Mouse (Mus musculus) megakaryocyte-erythroid progenitor cell, adult 5-6 weeks (primary cell): ENCODE measurements around the gene Tox2. TPM values are rescaled to one million over a fixed set of nuclear protein-coding genes. Genes with fewer than 3 reads are reported as not detected.

Experiments
- ATAC-seq: replicated peaks from 2 replicates; pipeline ENCODE4 v1.8.0; 2016; ENCODE audit warnings: mild to moderate bottlenecking, inconsistent platforms; ENCODE audit not compliant: severe bottlenecking, poor library complexity, low FRiP score, low TSS enrichment
- total RNA-seq, 2 experiments: library from RNA; stranded (forward) in 1 of 2; stranded (reverse) in 1 of 2; fragments of 200-1000, 215-1000 nt in 1 of 2; fragments of >200 nt in 1 of 2; fragmentation: Nextera tagmentation in 1 of 2; gene quantifications; 2 replicates each; pipeline ENCODE4 v1.2.3; 2014 to 2017

Gene Tox2
- total RNA-seq (2014; fragmentation: Nextera tagmentation) (0.87 TPM in 1 of 2 replicates, not detected in the other), total RNA-seq (2017) (4.1 TPM in 1 of 2 replicates, not detected in the other)

DNA sequence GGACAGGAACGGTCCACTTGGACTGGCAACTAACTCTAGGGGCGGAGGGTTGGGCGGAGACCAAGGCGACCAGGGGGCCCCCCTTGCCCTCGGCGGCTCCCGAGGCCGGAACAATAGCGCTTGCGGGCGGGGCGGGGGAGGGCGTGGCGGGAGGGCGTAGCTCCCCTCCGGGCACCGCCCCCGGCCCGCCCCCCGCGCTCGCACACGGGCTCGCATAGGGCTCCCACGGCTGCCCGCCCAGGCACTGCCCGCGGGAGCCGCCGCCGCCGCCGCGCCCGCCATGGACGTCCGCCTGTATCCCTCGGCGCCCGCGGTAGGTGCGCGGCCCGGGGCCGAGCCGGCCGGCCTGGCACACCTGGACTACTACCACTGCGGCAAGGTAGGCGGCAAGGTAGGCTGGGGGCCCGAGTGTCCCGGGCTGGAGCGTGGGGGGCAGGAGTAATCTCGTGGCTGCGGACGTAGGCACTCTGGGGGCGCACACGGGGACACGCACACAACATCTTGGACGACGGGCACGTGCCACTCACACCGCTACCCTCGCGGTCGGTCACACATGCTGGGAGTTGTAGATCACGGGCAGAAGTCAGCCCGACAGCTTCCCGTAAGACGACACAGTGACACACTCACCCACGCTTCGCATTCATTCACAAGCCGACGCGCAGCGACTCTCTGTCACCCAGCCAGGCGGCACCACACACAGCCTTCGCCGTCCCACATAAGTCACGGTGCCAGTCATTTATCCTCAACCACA lies at the start of gene Tox2:
TSS of gene Tox2 (plus strand) at position 242 of the 751 bp plus-strand sequence.
- ATAC-seq: peak; percentile 71

DNA sequence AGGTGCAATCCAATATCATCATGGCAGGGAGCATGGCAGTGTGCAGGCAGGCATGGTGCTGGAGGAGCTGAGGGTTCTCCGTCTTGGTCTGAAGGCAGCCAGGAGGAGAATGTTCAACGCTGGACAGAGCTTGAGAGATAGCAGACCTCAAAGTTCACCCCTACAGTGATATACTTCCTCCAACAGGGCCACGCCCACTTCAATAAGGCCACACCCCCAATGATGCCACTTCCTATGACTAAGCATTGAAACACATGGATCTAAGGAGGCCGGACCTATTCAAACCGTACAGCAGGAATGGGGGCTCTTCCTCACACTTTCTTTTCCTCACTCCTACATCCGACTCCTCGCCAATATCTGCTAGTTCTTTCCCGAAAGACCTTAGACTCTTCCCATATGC lies 48.3 kb upstream of the Tox2 start:
- ATAC-seq: 0 out of 2 replicates have a peak, but pooled peaks have one; percentile 26

DNA sequence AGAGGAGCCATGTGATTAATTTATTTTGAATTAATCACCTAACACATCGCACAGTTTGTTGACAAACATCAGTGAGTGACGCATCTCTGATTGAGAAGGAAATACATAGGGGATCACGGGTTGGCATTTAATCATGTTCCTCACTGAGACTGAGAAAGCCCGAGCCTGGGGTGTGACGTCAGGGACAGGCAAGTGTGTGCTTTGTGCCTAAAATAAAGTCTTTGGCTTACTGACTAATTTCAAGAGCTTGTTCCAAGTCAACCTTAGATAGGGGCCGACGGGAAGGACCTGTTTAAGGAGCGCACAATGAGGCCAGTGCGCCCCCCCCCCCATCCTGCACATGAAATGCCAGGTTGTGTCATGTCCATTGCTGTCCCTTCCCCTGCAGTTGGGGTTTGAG lies 43.9 kb upstream of the Tox2 start:
- no peak for ATAC-seq

DNA sequence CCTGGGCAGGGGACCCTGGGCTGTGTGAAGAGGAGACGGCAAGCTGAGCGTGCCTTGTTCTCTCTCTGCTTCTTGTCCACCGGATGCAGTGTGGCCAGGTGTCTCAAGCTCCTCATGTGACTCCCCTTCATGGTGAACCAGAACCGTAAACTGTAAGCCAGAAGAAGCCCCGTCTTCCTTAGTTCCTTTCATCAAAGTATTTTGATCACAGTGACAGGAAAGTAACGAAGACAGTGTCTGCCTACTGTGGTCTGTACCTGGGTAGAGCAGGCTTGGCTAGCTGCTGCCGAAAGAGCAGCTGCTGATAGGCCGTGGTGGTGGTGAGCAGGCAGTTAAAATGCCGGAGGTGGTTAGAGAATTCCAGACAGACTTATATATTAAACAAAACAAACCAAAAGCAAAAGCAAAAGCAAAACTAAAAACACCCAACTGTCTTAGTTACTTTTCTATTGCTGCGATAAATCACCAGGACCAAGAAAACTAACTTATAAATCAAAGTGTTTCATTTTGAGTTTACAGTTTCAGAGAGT lies 38.4 kb upstream of the Tox2 start:
- ATAC-seq: no peak

DNA sequence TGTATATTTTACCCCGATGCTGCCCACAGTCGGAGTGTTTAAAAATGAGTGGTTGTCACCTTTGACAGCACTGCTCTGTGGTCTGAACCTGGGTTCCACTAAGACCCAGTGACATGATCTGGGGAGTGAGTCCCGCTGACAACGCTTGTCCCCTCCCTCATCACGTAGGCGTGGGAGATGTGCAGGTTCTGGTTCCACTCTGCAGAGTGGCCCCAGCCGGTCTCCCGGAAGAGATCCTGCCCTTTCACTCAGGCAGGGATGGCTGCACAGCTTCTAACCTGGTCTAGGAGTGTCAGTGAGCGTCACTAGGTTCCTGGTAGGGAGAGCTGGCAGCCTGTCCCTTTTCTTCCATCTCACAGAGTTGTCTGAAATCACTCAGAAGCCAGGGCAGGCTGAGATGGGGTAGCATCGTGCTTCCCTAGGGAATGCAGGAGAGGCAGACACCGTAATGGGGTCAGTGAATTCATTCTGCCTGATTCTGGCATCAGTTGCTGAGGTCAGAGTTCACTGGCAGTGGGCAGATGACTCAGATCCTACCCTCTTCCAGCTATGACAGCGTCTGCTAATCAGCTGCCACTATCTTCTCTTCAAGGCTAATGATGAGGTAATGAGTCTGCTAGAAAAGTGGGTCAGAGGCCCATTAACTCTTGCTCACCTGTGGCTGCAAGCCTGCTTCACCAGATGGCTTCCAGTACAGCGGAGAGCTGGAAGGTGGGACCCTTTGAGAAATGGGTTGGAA lies 36.7 kb upstream of the Tox2 start:
- ATAC-seq: no peak

DNA sequence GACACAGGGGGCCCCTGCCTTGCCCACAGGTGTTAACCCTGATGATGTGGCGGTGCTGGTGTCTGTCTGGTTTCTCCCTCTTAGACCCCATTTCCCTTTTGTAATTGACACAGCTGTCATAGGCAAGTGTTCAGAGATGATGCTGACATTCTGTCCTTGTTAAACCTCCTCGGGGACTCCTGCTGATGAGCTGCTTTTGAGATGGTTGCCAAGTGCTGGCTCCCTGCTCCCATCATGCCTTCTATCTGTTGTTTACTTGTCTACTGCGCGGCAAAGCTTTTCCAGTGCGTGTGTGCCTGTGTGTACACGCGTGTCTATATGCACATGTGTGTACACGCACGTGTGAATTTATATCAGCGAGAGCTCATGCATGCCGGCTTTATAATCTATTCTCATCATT lies 31.0 kb upstream of the Tox2 start:
- no peak for ATAC-seq

DNA sequence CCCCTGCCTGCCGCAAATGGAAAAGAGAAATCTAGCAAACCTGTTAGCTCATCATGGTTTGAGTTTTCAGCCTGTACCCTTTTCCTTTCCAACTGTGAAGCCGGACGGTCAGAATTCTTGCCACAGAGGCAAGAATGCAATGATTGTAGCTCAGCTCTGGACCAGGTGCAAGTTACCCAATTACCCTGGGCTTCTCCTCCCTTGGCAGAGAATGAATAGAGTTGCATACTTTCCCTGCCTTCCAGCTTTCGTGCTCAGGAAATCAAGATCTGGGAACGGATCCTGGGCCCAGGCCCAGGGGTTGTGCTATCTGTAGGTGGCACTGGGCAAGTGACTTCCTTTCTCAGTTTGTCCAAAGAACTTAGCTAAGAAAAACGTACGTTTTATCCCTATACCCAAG lies 28.9 kb upstream of the Tox2 start:
- ATAC-seq: no peak

DNA sequence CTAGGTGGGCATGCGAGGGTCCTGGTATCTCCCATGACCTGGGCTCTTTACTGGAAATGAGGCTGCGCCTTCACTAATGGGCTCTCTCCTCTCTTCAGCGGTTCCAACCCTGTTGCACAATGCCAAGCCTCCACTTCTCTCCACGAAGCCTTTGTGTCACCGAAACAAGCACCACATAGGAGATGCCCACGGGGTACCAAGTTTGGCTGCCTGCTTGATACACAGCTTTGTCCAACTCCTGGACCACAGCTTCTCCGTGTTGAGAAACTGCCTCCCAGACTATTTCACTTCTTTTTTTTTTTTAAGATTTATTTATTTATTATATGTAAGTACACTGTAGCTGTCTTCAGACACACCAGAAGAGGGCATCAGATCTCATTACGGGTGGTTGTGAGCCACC lies 27.1 kb upstream of the Tox2 start:
- ATAC-seq: no peak

DNA sequence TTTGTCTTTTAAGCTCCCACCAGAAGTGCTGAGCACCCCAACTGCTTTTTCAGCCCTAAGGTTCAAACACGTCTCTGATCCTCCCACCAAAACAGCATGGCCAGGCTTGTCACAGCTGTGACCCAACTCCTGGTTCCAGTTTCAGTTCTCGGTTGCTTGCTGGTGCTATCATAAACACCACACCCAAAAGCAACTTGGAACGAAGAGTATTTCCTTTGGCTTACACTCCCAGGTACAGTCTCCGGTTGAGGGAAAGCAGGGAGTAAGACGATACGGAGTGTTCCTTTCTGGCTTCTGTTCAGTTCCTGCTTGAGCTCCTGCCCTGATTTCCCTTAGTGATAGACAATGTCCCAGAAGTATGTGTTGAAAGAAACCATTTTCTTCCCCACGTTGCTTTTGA lies 26.4 kb upstream of the Tox2 start:
- no peak for ATAC-seq

DNA sequence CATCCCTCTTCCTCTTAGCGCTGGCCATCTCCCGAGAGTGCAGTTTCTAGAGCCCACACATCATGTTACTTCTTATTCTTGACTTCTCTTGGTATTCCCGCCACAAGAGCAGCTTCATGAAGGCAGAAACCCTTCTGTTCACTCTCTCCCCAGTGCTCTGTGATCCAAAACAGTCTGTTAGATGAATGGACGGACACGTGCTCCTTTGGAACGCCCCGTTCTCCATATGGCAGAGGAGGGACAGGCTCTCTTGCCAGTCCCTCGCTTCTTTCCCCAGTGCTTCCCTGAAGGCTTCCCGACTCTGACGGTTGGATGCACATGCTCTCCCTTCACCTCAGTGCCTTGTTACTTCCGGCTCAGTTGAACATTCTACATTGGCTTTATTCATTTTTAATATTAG lies 15.4 kb upstream of the Tox2 start:
- ATAC-seq: no peak

DNA sequence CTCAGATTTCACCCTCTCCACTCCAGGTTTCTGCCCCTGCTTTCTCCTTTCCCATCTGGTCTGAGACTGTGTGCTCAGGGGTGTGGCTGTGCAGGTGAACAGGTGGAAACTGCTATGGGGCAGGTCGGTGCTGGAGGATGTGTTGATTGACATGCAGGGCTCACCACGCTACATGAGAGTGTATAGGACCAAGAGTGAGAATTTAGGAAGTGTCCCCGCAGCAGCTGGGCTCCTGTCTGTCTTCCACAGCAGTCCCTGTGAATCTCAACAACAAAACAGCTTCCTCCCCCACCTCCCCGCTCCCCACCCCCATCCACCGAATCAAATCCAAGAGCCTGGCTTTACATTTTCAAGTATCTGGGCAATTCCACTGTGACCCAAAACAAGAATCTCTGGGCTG lies 13.3 kb upstream of the Tox2 start:
- ATAC-seq: no peak

DNA sequence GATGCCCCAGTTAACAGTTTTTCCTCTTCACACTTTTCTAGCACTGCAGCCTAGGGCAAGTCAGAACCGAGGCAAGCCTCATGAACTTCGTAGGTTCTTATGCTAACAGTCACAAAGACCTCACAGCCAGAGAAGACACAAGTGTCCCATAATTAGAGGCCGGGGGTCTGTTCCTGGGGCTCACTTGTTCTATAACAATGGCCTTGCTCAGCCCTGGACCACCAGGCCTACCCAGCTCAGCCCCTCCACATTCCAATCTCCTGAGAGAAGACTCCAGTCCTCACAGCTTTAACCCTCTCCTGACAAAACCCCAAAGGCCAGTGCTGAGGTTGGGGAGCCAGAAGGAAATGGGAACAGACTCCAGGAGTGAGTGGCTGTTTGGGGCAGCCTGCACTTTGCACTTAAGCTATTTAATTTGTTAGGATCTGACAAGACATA lies 12.9 kb upstream of the Tox2 start:
- no peak for ATAC-seq

DNA sequence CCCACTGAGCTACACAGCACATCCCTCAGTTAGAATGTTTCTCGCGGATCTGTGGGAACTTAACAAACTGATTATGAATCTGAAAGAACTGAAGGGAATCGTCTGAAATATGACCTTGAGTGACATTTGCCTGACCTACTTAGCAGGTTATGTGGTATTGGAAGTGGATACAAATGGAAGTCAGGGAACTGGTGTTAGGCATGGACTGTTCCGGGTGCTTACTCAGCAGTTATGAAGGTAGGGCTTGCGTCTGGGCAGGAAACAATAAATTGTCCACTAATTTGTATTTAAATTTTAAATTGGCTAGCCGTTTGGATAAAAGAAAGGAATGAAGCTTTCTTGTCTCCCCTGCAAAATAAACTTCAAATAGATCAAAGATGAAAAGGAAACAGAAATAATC lies 10.4 kb upstream of the Tox2 start:
- no peak for ATAC-seq

DNA sequence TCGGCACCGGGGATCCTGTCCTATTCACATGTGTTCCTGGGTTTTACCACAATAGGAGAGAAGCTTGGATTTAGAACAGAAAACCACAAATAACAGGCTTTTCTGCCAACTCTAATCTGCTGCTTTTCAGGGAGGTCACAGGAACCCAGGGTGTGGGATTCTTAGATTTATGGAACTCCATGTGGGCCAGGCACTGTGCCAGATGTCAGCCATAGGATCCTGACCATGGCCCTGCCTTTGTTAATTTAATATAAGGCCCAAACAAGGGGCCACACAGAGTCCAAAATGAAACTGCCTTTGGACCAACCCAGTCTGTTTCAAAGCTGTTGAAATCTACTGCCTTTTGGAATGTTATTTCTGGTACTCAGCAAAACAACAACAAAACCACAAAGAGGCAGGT lies 8.9 kb upstream of the Tox2 start:
- no peak for ATAC-seq

DNA sequence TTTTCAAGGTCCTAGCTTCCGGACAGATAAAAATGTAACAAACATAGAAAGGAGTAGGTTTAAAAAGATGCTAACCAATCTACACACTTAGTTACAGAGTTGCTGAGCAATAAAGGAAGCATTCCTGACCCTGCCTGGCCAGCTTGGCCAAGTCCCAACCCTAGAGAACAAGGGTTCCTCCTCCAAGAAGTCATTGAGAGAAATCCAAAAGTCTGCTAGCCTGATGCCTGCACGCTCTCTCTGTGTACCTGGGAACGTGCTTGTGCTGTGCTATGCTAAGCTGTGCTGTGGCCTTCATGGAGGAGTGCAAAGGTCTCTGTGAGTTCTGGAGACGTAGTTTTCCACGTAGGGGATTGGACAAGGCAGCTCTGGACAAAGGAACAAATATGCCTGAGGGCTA lies 8.4 kb upstream of the Tox2 start:
- ATAC-seq: no peak

DNA sequence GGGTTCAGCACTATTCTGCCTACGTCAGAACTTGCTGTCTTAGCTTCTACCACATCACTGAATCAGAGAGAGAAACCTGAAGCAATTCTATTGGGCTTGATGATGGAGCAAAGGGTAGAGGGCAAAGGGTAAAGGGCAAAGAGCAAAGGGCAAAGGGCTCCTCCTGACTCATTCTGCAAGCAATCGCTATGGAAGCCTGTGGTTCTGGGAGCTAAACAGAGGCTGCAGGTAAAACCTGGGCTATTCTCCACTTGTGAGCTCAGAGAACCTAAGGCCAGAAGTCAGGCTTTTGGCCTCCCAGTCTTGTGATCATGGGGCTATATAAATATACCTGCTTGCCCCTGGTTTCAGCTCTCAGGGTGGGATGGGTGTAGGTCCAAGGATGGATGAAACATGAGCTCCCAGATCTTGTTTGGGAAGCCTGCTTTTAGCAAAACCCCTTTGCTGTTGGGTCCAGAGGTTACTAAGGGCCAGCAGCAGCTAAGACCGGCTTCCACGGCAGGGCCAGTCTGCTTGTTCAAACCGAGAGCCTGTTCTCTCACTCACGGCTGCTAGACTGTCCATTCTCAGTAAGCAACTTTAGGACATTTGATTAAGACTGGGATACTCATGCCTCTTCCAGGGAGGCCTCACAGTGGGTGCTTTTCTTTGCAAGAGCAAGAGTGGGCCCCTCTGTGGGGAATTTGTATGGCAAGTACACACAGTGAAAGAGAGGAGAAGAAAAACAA lies 7.7 kb upstream of the Tox2 start:
- no peak for ATAC-seq

DNA sequence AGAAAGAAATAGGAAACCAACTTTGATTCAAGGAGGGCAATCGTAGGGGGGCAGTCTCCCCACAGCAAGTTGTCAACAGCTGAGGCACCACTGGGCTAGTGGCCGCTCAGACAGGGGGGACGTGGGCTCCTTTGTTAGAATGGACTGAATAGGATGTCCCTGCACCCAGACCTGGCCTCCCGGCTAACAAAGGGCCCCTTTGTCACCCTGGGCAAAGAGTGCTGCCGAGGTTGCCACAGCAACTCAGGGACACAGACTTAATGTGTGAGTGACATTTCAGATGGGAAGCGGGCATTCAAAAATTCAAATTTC lies 7.1 kb upstream of the Tox2 start:
- no peak for ATAC-seq

DNA sequence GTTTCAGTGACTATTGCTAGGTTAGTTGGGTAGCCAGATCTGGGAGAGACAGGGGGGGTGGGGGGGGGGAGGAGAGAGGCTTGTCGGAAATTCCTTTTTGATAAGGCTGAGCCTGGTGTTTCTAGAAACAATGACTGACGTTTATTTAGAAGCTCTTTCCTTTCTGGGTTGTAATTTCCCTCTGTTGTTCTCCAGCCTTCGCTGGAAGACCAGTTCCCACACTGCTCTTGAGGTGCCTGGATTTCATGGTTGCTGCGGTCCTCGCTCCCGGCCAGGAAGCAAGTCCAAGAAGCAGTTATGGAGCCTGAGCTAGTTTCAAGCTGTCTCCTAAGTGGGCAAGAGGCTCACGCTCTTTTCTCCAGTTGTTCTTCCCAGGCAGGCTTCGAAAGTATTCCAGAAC lies 1.0 kb upstream of the Tox2 start:
- no peak for ATAC-seq

DNA sequence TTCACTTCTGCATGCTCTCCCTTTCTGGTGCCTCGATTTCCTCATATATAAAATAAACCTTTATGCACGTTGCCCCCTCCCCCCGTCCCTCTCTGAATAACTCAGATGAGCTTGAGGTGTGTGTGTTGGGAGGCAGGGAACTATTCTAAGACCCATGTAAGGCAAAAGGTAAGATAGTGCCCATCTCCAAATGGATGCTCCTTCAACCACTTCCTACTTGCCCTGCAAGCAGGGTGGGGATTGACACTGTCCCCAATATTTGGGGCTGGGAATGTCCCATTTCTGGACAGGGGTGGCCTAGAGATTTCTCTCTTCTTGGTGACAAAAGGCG lies 407 bp upstream of the Tox2 start:
- 0 out of 2 replicates have a peak, but pooled peaks have one; percentile 1 for ATAC-seq
